Mouse (Mus musculus) heart, adult 2 months (tissue): ENCODE data around the gene Ampd1.

Experiments used
- CTCF ChIP-seq: fragments of 200-600 bp; IDR thresholded peaks from 2 replicates; pipeline ENCODE4 v1.8.1; 2022; ENCODE audit warnings: antibody characterized with exemption, mild to moderate bottlenecking, moderate library complexity
- POLR2A ChIP-seq: fragments of 200-500 bp; IDR thresholded peaks from 2 replicates; pipeline ENCODE4 v1.6.1; 2011; ENCODE audit warnings: mild to moderate bottlenecking, low read depth, low read length, control low read depth; ENCODE audit not compliant: insufficient read depth

GRCm38 (mm10) chr3:103136414-103137077 lies 62.7 kb downstream of the Ampd1 start:
- no peak for TF ChIP-seq POLR2A
- TF ChIP-seq CTCF: no peak
